Mouse (Mus musculus) heart, adult 2 months (tissue): Measurements from ENCODE around the gene Zdhhc14.

Experiments used
- CTCF ChIP-seq: fragments of 200-600 bp; IDR thresholded peaks from 2 replicates; pipeline ENCODE4 v1.8.1; 2022; ENCODE audit warnings: antibody characterized with exemption, mild to moderate bottlenecking, moderate library complexity
- POLR2A ChIP-seq: fragments of 200-500 bp; IDR thresholded peaks from 2 replicates; pipeline ENCODE4 v1.6.1; 2011; ENCODE audit warnings: mild to moderate bottlenecking, low read depth, low read length, control low read depth; ENCODE audit not compliant: insufficient read depth

- TF ChIP-seq CTCF, result no peak
- TF ChIP-seq POLR2A, result no peak
Observed at GRCm38 (mm10) chr17:5798900-5799299, 306.5 kb downstream of the Zdhhc14 start.
